Mouse (Mus musculus) megakaryocyte, embryonic 14.5 days (primary cell): ENCODE data around the gene Slc26a11.

Experiments
- FLI1 ChIP-seq: IDR thresholded peaks from 2 replicates; pipeline ENCODE4 v1.6.1; 2012; ENCODE audit warnings: low read length, inconsistent platforms, mixed read lengths
- GATA1 ChIP-seq: IDR thresholded peaks from 3 replicates; pipeline ENCODE4 v1.6.1; 2012; ENCODE audit warnings: mixed read lengths, low read length, inconsistent platforms, borderline replicate concordance

DNA sequence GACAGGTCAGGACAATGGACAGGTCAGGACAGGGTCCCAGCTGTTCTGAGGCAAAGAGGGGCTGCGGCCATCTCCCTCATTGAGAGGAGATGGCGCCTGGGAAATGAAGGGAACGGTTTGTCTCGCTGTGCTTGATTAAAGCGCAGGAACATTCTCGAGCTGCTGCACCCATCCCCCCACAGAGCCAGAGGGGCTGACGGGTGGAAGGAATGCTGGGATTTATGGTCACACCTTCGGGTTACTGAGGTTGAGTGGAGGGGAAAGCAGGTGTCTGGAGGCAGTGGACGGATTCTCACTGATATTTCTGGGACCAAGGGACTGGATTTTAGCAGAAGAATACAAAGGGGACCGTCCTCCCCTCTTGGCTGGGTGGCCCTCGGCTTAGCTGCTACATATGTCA is 47.4 kb upstream of the Slc26a11 start:
- TF ChIP-seq GATA1 (no peak), FLI1 (no peak)
